Mouse (Mus musculus): ENCODE data around the gene Gm20388. TPM values are rescaled to one million over a fixed set of nuclear protein-coding genes. Genes with fewer than 3 reads are reported as not detected.

The Gm20388 gene
- total RNA-seq, 2 experiments from 2014 or later: not detected

GRCm38 (mm10) chr8:122357202-122357601 is 2446.6 kb downstream of the Gm20388 start:
- no peak for DNase-seq (ENCODE audit: low spot score in 2 of 2)

- no peak for DNase-seq (ENCODE audit: low spot score in 2 of 2)
Measured at GRCm38 (mm10) chr8:122357641-122358040, 2447.0 kb downstream of the Gm20388 start.

- no peak for DNase-seq (ENCODE audit: low spot score in 2 of 2)
Measured at GRCm38 (mm10) chr8:122359111-122359775, 2448.6 kb downstream of the Gm20388 start.

- no peak for DNase-seq (ENCODE audit: low spot score in 2 of 2)
Measured at GRCm38 (mm10) chr8:122360696-122361416, 2450.2 kb downstream of the Gm20388 start, which contains the start of gene Trhr2. Trhr2 (minus strand) TSS chr8:122360746.

GRCm38 (mm10) chr8:122362271-122362670 is 2451.6 kb downstream of the Gm20388 start:
- DNase-seq (ENCODE audit: low spot score in 2 of 2): no peak

DNA sequence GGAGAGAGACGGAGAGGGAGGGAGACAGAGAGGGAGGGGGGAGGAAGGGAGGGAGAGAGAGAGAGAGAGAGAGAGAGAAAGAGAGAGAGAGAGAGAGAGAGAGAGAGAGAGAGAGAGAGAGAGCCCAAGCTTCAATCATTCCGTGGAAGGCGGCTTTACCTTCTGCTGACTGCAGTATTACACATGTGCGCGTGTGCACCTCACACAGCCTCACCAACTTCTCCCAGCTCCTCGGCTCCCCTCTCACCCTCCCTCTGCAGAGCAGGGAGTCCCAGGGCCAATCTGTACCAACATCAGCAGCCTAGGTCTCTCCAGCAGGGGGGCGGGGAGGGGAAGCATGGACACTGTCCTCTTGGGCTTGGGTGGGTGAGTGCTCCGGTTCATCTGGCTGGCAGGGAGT is 2452.3 kb downstream of the Gm20388 start:
- DNase-seq (ENCODE audit: low spot score in 2 of 2): no peak

- no peak for DNase-seq (ENCODE audit: low spot score in 2 of 2)
Measured at GRCm38 (mm10) chr8:122368494-122368893, 2457.9 kb downstream of the Gm20388 start.

- DNase-seq (ENCODE audit: low spot score in 2 of 2): peak; percentile 47 to 69
Measured at GRCm38 (mm10) chr8:122369665-122370064, 2459.0 kb downstream of the Gm20388 start.

DNA sequence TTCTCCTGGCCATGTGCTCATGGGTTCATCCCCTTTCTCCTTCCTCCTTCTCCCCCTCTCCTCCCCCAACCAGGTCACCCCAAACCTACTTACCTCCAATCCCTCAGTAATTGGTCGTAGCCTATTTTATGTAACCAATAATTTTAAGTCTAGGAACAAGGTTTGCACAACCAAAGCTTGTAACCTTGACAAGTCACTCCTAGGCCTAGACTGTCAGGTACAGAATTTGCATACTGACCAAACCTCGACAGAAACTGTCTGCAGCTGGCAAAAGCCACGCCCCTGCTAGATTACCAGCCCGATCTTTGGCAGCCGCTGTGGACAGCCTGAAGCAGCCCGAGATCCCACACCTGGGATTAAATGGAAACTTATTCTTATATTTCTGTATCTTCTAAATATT is 2461.1 kb downstream of the Gm20388 start:
- DNase-seq (ENCODE audit: low spot score in 2 of 2): no peak

GRCm38 (mm10) chr8:122375320-122375719 is 2464.7 kb downstream of the Gm20388 start:
- DNase-seq (ENCODE audit: low spot score in 2 of 2): no peak

DNA sequence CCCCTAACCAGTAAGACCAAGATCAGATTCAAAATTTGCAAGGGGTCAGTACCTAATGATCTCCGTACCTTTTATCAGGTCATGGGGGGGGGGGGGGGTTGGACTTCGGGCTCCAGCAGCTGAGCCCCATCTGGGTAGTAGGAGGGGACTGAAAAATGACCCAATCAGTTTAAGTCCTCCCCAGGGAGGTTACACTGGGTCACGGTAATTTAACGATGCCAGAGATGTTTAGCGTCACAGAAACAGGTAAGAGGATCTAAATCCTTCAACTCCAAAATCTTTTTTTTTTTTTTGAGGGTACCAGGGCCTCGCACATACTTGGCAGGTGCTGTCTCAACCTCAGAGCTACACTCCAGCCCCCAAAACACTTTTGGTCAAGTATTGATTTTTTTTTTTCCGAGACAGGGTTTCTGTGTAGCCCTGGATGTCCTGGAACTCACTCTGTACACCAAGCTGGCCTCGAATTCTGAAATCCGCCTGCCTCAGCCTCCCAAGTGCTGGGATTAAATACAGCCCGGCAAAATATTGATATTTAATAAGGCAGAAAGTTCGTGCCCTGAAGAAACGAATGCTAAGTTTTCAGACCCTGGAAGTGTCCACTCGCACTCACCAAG is 2465.2 kb downstream of the Gm20388 start:
- DNase-seq (ENCODE audit: low spot score in 2 of 2): no peak

DNA sequence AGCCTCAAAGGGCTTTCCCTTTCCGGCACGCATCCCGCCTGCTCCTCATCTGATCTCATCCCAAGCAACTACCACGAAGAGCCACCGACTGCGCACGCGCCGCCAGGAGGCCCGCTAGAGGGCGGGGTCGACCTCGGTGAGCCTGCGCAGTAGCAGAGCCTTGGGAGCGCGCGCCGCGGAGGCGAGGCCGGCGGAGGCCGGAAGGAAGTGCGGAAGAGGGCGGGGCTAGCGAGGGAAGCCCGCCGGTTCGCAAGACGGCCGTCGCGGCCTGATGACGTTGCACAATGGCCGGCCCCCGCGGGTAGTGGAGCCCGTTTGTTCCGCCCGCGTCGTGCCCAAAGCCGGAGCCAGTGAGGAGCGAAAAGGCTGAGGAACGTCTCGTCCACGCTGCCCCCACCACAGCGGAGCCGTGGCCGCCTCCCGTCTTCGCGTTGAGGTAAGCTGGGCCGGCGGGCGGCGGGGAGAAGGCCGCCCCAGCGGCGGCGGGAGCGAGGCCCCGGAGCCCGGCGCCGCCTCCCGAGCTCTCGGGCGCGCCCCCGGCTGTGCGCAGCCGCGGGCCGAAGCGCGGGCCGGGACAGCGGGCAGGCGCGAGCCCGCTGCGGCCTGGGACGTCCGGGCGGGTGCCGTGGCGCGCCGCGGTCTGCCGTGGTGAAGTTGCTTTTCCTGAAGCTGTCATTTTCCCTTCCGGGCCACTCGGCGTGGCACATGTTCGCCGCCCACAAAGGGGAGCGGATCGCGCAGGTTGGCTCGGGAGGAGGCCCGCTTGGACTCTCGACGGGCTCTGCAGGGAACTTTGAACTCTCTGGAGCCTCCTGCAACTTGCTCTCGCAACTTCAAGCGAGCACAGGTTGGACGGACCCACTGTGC is 2466.0 kb downstream of the Gm20388 start, which contains the start of gene Zc3h18:
Gene Zc3h18 (plus strand): TSS at position 245 of the 867 bp plus-strand sequence.
- peak; percentile 99 to 100 for DNase-seq (ENCODE audit: low spot score in 2 of 2)

GRCm38 (mm10) chr8:122383039-122383438 is 2472.4 kb downstream of the Gm20388 start:
- DNase-seq (ENCODE audit: low spot score in 2 of 2): no peak

DNA sequence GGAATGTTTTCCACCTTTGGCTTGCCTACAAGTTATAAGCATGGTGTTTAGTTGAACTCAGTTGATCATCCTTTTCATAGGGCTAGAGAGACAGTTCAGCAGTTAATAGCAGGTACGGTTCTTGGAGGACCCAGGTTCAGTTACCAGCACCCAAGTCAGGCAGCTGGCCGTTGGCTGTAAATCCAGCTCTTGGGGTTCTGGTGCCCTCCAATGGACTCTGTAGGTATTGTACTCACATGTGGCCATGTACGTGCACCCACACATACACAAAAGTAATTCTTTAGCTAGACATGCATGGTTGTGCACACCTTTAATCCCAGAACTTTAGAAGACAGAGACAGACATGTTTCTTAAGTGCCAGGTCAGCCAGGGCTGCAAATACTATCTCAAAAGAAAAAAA is 2478.7 kb downstream of the Gm20388 start:
- DNase-seq (ENCODE audit: low spot score in 2 of 2): no peak

GRCm38 (mm10) chr8:122390758-122391157 is 2480.1 kb downstream of the Gm20388 start:
- DNase-seq (ENCODE audit: low spot score in 2 of 2): no peak

DNA sequence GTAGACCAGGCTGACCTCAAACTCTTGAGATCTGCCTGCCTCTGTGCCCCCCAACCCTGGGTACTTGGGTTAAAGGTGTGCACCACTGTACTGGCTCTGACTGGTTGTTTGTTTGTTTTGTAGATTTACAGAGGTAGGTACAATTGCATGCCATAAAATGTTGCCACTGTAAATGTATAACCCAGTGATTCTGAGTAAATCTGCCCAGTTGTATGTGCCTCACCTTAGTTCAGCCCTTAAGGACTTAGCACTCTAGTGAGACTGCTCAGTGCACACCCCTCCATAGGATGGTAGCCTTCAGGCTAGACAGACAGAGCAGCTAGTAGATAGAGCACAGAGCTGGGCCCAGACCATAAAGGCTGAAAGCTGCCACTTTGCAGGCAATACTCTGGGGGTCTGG is 2483.1 kb downstream of the Gm20388 start:
- no peak for DNase-seq (ENCODE audit: low spot score in 2 of 2)

DNA sequence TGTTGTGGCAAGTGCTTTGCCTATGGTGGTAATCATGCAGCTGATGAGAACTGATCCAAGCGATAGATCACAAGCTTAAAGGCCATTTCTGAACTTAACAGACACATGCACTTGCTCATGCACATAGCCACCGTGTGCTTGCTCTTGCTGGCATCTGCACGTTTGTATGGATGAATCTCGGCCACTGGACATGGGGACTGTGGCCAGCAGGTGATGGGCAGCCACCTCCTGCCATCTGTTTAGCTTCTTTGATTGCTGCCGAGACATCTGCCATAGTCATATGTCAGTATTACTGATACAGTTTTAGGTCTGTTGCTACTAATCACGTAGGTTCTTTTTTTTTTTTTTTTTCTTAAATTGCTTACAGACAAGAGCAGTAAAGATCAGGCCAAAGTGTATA is 2484.7 kb downstream of the Gm20388 start:
- no peak for DNase-seq (ENCODE audit: low spot score in 2 of 2)

DNA sequence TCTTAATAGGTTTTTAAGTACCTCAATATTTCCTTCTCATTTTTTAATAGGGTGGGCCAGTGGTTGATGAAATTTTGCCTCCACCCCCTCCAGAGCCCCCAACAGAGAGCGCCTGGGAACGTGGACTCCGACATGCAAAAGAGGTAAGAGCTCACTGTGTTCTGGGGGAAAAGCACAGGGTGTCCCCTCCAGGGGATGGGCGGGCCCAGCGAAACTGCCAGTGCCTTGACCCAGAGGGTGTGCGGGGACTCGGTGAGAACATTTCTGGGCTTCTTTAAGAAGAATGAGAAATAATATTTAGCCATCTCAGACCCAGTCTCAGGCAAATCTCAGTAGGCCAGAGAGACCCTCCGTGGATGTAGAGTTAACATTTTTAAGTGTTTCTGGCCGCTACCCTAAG is 2487.5 kb downstream of the Gm20388 start:
- DNase-seq (ENCODE audit: low spot score in 2 of 2): no peak

- DNase-seq (ENCODE audit: low spot score in 2 of 2): no peak
Measured at GRCm38 (mm10) chr8:122405146-122405805, 2494.6 kb downstream of the Gm20388 start.

DNA sequence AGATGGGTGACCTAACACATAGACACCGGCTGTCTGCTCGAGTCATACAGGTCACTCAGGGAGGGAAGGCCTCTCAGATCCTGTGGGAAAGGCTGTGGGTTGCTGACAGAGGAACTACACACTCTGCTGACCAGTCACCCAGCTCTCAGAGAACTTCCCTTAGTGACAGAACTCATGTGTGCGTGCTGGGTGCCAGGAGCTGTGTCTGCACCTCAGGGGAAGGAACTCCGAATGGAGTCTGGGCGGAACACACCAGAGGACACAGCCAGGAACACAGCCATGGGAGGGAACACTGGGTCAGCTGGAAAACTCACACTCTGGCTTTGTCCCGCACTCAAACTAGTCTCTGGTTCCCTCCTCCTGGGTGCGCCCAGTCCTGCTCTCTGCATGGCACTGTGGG is 2497.0 kb downstream of the Gm20388 start:
- DNase-seq (ENCODE audit: low spot score in 2 of 2): no peak

DNA sequence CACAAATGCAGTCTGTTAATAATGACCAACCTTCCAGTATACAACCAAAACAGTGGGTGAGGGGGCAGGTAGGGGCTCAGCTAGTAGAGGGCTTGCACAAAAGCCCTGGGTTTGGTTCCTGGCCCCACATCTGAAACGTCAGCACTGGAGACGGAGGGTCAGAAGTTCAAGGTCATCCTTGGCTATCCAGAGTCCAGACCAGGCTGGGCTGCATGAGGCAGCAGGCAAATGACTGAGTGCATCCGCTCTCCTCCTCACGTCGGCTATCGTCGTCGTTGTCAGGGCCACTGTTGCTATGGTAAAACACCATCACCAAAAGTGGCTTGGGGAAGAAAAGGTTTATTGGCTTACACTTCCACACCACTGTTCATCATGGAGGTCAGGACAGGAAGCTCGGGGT is 2503.7 kb downstream of the Gm20388 start:
- no peak for DNase-seq (ENCODE audit: low spot score in 2 of 2)
